Mouse (Mus musculus): ENCODE data around the gene Hrk. TPM values are rescaled to one million over a fixed set of nuclear protein-coding genes. Genes with fewer than 3 reads are reported as not detected.

Hrk gene
- polyA plus RNA-seq, 1 experiment from 2014 or later: 0.06 TPM

- H3K9me3 ChIP-seq: no peaks in the 10 kb centered on the region
- H3K4me3 ChIP-seq: no peak overlapping the region
- H3K27me3 ChIP-seq: peaks cover 90% of the 10 kb centered on the region
- no peak overlapping the region for H3K27ac ChIP-seq
- no peak overlapping the region for H3K4me2 ChIP-seq
- no peak for ATAC-seq (ENCODE audit: borderline replicate concordance, extremely low read depth, low FRiP score, low TSS enrichment)
- no peaks in the 10 kb centered on the region for H3K36me3 ChIP-seq
- no peak overlapping the region for H3K9ac ChIP-seq
- H3K4me1 ChIP-seq: peaks cover 7% of the 10 kb centered on the region
These were observed 1.0 kb downstream of the Hrk start for GRCm38 (mm10) chr5:118165462-118165861.

GRCm38 (mm10) chr5:118167561-118167995 lies 3.1 kb downstream of the Hrk start:
- H3K27me3 ChIP-seq: peaks cover 93% of the 10 kb centered on the region
- peaks cover 21% of the 10 kb centered on the region for H3K4me1 ChIP-seq
- no peak overlapping the region for H3K4me3 ChIP-seq
- 70% methylated on average over 8 of the region's 8 CpGs for WGBS
- no peaks in the 10 kb centered on the region for H3K9me3 ChIP-seq
- no peaks in the 10 kb centered on the region for H3K36me3 ChIP-seq
- H3K27ac ChIP-seq: no peak overlapping the region
- H3K4me2 ChIP-seq: no peak overlapping the region
- no peak overlapping the region for H3K9ac ChIP-seq
- no peak for ATAC-seq (ENCODE audit: borderline replicate concordance, extremely low read depth, low FRiP score, low TSS enrichment)

- H3K27me3 ChIP-seq: peaks cover 93% of the 10 kb centered on the region
- no peaks in the 10 kb centered on the region for H3K36me3 ChIP-seq
- H3K4me2 ChIP-seq: peak overlapping the region; percentile 97
- H3K27ac ChIP-seq: no peak overlapping the region
- WGBS: 2% methylated on average over 94 of the region's 117 CpGs
- no peak for ATAC-seq (ENCODE audit: borderline replicate concordance, extremely low read depth, low FRiP score, low TSS enrichment)
- H3K4me1 ChIP-seq: peaks cover 23% of the 10 kb centered on the region
- 0 out of 2 replicates have a peak overlapping the region, but pooled peaks have one; percentile 19 for H3K9ac ChIP-seq
- peak overlapping the region; percentile 48 for H3K4me3 ChIP-seq
- H3K9me3 ChIP-seq: no peaks in the 10 kb centered on the region
These were observed 5.1 kb downstream of the Hrk start for GRCm38 (mm10) chr5:118169222-118170221.

GRCm38 (mm10) chr5:118170888-118171529 lies 6.6 kb downstream of the Hrk start:
- Histone ChIP-seq H3K27me3 (peaks cover 93% of the 10 kb centered on the region), H3K4me3 (peak overlapping the region; percentile 39), H3K9me3 (0 out of 2 replicates have a peak, but pooled peaks cover 6% of the 10 kb centered on the region), H3K4me2 (peak overlapping the region; percentile 65), H3K36me3 (no peaks in the 10 kb centered on the region), H3K4me1 (peaks cover 28% of the 10 kb centered on the region), H3K9ac (no peak overlapping the region), H3K27ac (no peak overlapping the region)
- WGBS: under 1% methylated on average over 25 of the region's 25 CpGs
- no peak for ATAC-seq (ENCODE audit: borderline replicate concordance, extremely low read depth, low FRiP score, low TSS enrichment)

- no peak overlapping the region for H3K27ac ChIP-seq
- H3K4me3 ChIP-seq: peak overlapping the region; percentile 39
- ATAC-seq (ENCODE audit: borderline replicate concordance, extremely low read depth, low FRiP score, low TSS enrichment): no peak
- under 1% methylated on average over 36 of the region's 36 CpGs for WGBS
- H3K4me1 ChIP-seq: peaks cover 28% of the 10 kb centered on the region
- H3K4me2 ChIP-seq: peak overlapping the region; percentile 65
- no peaks in the 10 kb centered on the region for H3K36me3 ChIP-seq
- no peak overlapping the region for H3K9ac ChIP-seq
- 0 out of 2 replicates have a peak, but pooled peaks cover 6% of the 10 kb centered on the region for H3K9me3 ChIP-seq
- H3K27me3 ChIP-seq: peaks cover 90% of the 10 kb centered on the region
These were observed 7.2 kb downstream of the Hrk start for GRCm38 (mm10) chr5:118171665-118172064.

GRCm38 (mm10) chr5:118172078-118172723 lies 7.8 kb downstream of the Hrk start:
- H3K27ac ChIP-seq: no peak overlapping the region
- peak overlapping the region; percentile 39 for H3K4me3 ChIP-seq
- H3K4me2 ChIP-seq: peak overlapping the region; percentile 65
- no peak overlapping the region for H3K9ac ChIP-seq
- H3K4me1 ChIP-seq: peaks cover 28% of the 10 kb centered on the region
- 0 out of 2 replicates have a peak, but pooled peaks cover 6% of the 10 kb centered on the region for H3K9me3 ChIP-seq
- peaks cover 86% of the 10 kb centered on the region for H3K27me3 ChIP-seq
- no peaks in the 10 kb centered on the region for H3K36me3 ChIP-seq
- WGBS: under 1% methylated on average over 27 of the region's 27 CpGs
- ATAC-seq (ENCODE audit: borderline replicate concordance, extremely low read depth, low FRiP score, low TSS enrichment): no peak

- 0 out of 2 replicates have a peak, but pooled peaks have one; percentile 20 for ATAC-seq (ENCODE audit: borderline replicate concordance, extremely low read depth, low FRiP score, low TSS enrichment)
- H3K9me3 ChIP-seq: 0 out of 2 replicates have a peak, but pooled peaks cover 6% of the 10 kb centered on the region
- peaks cover 67% of the 10 kb centered on the region for H3K27me3 ChIP-seq
- no peak overlapping the region for H3K9ac ChIP-seq
- no peaks in the 10 kb centered on the region for H3K36me3 ChIP-seq
- no peak overlapping the region for H3K27ac ChIP-seq
- peak overlapping the region; percentile 41 for H3K4me2 ChIP-seq
- peak overlapping the region; percentile 12 for H3K4me3 ChIP-seq
- H3K4me1 ChIP-seq: peaks cover 23% of the 10 kb centered on the region
- WGBS: 0% methylated on average over 21 of the region's 22 CpGs
These were observed 10.0 kb downstream of the Hrk start for GRCm38 (mm10) chr5:118174310-118175009.

- H3K27me3 ChIP-seq: peaks cover 60% of the 10 kb centered on the region
These were observed 10.7 kb downstream of the Hrk start for GRCm38 (mm10) chr5:118175137-118175536.

GRCm38 (mm10) chr5:118177640-118178039 lies 13.2 kb downstream of the Hrk start:
- H3K4me2 ChIP-seq: no peak overlapping the region
- H3K4me3 ChIP-seq: no peak overlapping the region
- H3K4me1 ChIP-seq: peaks cover 6% of the 10 kb centered on the region
- no peak overlapping the region for H3K9ac ChIP-seq
- WGBS: 58% methylated on average over 7 of the region's 7 CpGs
- peaks cover 35% of the 10 kb centered on the region for H3K27me3 ChIP-seq
- no peak for ATAC-seq (ENCODE audit: borderline replicate concordance, extremely low read depth, low FRiP score, low TSS enrichment)
- H3K36me3 ChIP-seq: no peaks in the 10 kb centered on the region
- H3K27ac ChIP-seq: no peak overlapping the region
- H3K9me3 ChIP-seq: 0 out of 2 replicates have a peak, but pooled peaks cover 6% of the 10 kb centered on the region

More at GRCm38 (mm10) chr5:118175137-118175536, 10.7 kb downstream of the Hrk start:
- Histone ChIP-seq H3K27ac (no peak overlapping the region), H3K4me2 (no peak overlapping the region), H3K4me3 (no peak overlapping the region), H3K4me1 (peaks cover 20% of the 10 kb centered on the region), H3K9me3 (0 out of 2 replicates have a peak, but pooled peaks cover 6% of the 10 kb centered on the region), H3K9ac (no peak overlapping the region), H3K36me3 (no peaks in the 10 kb centered on the region)
- ATAC-seq (ENCODE audit: borderline replicate concordance, extremely low read depth, low FRiP score, low TSS enrichment): no peak
- WGBS: 16% methylated on average over 2 of the region's 2 CpGs

- no peak overlapping the region for H3K9ac ChIP-seq
- peaks cover 23% of the 10 kb centered on the region for H3K27me3 ChIP-seq
- 76% methylated on average over 9 of the region's 9 CpGs for WGBS
- no peaks in the 10 kb centered on the region for H3K36me3 ChIP-seq
- no peaks in the 10 kb centered on the region for H3K9me3 ChIP-seq
- H3K4me1 ChIP-seq: no peaks in the 10 kb centered on the region
- no peak overlapping the region for H3K4me3 ChIP-seq
- H3K4me2 ChIP-seq: no peak overlapping the region
- H3K27ac ChIP-seq: no peak overlapping the region
- ATAC-seq (ENCODE audit: borderline replicate concordance, extremely low read depth, low FRiP score, low TSS enrichment): no peak
These were observed 22.6 kb downstream of the Hrk start for GRCm38 (mm10) chr5:118186903-118187633.

Data from lung, embryonic 15.5 days (tissue).